Mouse (Mus musculus) embryonic facial prominence, embryonic 10.5 days (tissue): ENCODE results near the gene Cacna2d2. TPM values are rescaled to one million over a fixed set of nuclear protein-coding genes. Genes with fewer than 3 reads are reported as not detected.
"Not testable (repeated sequence)": the region's sequence is repeated elsewhere in the genome, so short reads cannot be mapped to it uniquely, and the experiment has no call there.

Source experiments
- DNase-seq: peaks from one replicate; pipeline ENCODE4 v3.0.0-alpha.2; 2017; ENCODE audit warnings: low spot score
- H3K27ac ChIP-seq: fragments of 300-500 bp; sonication (generic); replicated peaks from 2 replicates; pipeline ENCODE4 v1.5.1; 2016; ENCODE audit warnings: mild to moderate bottlenecking
- H3K27me3 ChIP-seq: fragments of 300-500 bp; sonication (generic); replicated peaks from 2 replicates; pipeline ENCODE4 v1.6.1; 2016; ENCODE audit warnings: low read depth, mild to moderate bottlenecking; ENCODE audit not compliant: poor library complexity, severe bottlenecking
- H3K36me3 ChIP-seq: fragments of 300-500 bp; sonication (generic); replicated peaks from 2 replicates; pipeline ENCODE4 v1.6.1; 2016; ENCODE audit warnings: mild to moderate bottlenecking, moderate library complexity
- H3K4me1 ChIP-seq: fragments of 300-500 bp; sonication (generic); 2 replicates; pipeline ENCODE4 v1.6.1; 2016
- H3K4me3 ChIP-seq: fragments of 300-500 bp; sonication (generic); 2 replicates; pipeline ENCODE4 v1.5.1; 2016; ENCODE audit warnings: mild to moderate bottlenecking, moderate library complexity
- H3K9me3 ChIP-seq: fragments of 300-500 bp; sonication (generic); 2 replicates; pipeline ENCODE4 v1.6.1; 2016; ENCODE audit warnings: mild to moderate bottlenecking
- WGBS: fragments of 180-500 bp; shearing (Covaris S2); methylation state at CpG from one replicate; pipeline ENCODE4 v1.1.7; 2016; 5-methylcytosine and 5-hydroxymethylcytosine counted together
- polyA plus RNA-seq: library from polyadenylated mRNA; unstranded; fragments of >200 nt; fragmentation: Nextera tagmentation; extraction: Ambion mirVana; gene quantifications from 2 replicates; pipeline ENCODE4 v1.2.1, GENCODE M21; 2016

The Cacna2d2 gene
- polyA plus RNA-seq, 1 experiment from 2014 or later: 0.50 TPM

DNA sequence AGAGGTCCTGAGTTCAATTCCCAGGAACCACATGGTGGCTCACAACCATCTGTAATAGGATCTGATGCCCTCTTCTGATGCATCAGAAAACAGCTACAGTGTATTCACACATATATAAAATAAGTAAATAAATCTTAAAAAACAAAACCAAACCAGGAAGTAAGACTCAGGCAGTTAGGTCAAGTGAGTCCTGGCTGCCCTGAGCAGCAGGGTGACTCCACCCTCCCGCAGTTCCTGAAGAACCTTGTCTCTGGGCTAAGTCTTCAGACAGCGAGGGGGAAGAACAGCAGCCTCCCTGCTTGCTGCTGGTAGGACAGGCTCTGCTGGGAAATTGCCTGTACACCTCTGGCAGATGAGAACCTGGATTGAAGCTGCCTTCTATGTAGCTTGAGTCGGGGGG is 156.9 kb downstream of the Cacna2d2 start:
- Histone ChIP-seq H3K27me3 (peaks cover 21% of the 10 kb centered on the region), H3K9me3 (no peaks in the 10 kb centered on the region), H3K36me3 (peaks cover 55% of the 10 kb centered on the region), H3K4me1 (peaks cover 47% of the 10 kb centered on the region), H3K27ac (no peak overlapping the region), H3K4me3 (peak overlapping the region; percentile 85)
- WGBS: 78% methylated on average over 3 of the region's 3 CpGs
- DNase-seq: no peak

DNA sequence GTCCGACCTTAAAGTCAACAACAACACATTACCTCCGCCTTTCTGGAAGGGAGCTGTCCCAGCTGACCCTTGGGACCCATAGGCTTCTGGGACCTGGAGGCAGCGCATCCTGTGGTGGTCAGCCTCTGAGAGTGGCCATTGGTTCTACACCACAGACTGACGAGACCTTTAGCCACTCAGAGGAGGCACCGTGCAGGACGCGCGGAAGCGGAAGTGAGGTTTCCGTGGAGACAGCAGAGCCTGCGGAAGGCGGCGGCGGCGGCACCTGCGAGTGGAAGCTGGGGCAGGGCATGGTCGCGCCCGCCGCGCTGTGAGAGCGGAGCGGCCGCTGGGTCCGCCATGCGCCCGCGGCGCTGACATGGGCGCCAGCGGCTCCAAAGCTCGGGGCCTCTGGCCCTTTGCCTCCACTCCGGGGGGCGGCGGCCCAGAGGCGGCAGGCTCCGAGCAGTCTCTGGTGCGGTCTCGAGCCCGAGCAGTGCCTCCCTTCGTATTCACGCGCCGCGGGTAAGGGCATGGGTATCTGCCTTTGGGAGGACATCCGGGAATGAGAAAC is 163.7 kb downstream of the Cacna2d2 start, which contains the start of gene Tusc2:
Tusc2 (plus strand) TSS at position 227 of the 553 bp plus-strand sequence.
- peak; percentile 95 for DNase-seq
- Histone ChIP-seq H3K27ac (peak within 1 kb of the TSS; percentile 82), H3K9me3 (no peaks in the 10 kb centered on the region), H3K36me3 (peaks cover 65% of the 10 kb centered on the region), H3K4me3 (peak within 1 kb of the TSS; percentile 95), H3K27me3 (no peaks in the 10 kb centered on the region), H3K4me1 (peaks cover 60% of the 10 kb centered on the region)
- under 1% methylated on average over 46 of the region's 46 CpGs for WGBS

DNA sequence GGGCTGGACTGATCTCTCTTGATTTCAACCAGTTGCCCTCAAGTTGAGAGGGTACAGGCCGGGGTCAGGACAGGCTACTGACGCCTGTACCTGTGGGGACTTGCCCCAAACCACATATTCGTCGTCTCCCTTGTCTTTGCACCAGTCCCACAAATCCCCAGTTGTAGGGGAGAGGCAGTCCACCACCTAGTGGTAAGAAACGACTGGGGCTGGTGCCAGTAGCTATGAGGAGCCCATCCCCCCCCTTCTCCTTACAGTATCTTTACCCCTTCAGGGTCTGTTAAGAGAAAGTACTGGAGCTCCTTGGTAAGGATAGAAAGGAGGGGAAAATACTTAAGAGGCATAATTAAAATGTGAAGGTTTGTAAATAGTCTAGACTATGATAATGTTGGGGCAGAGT is 166.1 kb downstream of the Cacna2d2 start:
- not testable (repeated sequence) for H3K27me3 ChIP-seq, H3K9me3 ChIP-seq, DNase-seq, H3K27ac ChIP-seq
- WGBS: 46% methylated on average over 5 of the region's 5 CpGs
- Histone ChIP-seq H3K4me1 (peaks cover 72% of the 10 kb centered on the region), H3K4me3 (peak overlapping the region; percentile 95), H3K36me3 (peaks cover 47% of the 10 kb centered on the region)

DNA sequence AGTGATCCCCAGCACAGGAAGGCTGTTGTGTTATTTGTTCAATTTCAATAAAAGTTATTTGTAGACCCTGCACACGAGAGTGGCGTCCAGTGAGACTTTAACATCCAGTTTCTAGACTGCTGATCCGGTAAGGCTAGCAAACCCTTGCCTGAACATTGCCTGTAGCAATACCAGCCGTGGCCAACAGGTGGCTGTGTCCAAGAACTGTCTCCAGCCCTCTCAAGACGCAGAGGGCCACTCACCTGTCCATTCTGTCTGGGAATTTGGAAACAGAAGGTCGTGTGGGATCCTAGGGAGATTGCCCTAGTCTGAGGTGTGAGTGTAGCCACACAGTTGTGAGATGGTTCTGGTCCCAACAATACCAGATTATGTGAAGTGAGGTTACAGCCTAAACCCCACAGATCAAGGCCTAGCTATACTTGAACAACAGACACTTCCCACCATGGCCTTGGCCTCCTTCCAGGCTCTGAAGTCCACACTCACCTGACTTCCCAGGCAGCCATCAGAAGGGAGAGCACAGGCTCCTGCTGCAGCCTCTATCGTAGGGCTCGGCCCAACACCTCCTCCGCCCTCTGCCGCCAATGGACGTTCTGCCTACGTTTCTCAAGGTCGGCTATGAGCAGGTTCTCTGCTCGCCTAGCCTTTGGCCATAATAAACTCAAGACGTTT is 166.8 kb downstream of the Cacna2d2 start:
- DNase-seq: peak; percentile 84
- peak overlapping the region; percentile 95; the same call in 1 of the 2 replicates for H3K4me3 ChIP-seq
- WGBS: 63% methylated on average over 15 of the region's 15 CpGs
- H3K9me3 ChIP-seq: no peaks in the 10 kb centered on the region
- H3K27me3 ChIP-seq: no peaks in the 10 kb centered on the region
- peak overlapping the region; percentile 95 for H3K27ac ChIP-seq
- peaks cover 78% of the 10 kb centered on the region for H3K4me1 ChIP-seq
- H3K36me3 ChIP-seq: peaks cover 47% of the 10 kb centered on the region

DNA sequence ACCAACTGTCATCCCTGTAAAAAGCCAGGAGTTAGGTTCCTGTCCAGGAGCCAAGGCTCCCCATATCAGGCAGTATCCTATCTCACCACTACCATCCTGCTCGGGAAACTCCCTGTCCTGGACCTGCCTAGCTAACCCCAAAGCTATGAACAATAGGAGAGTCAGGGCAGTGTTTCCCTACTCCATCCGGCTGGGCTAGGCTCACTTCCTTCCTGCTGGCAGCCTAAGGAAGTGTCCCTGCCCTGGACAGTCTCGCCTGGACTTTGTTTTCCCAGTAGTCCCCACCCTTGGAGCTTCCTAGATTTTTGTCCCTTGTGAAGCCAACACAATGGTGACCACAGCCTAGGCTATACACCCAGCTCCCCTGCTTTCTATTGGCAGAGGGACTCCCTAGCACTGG is 167.4 kb downstream of the Cacna2d2 start:
- Histone ChIP-seq H3K4me3 (peak overlapping the region; percentile 95), H3K4me1 (peaks cover 84% of the 10 kb centered on the region), H3K27ac (peak overlapping the region; percentile 95), H3K9me3 (no peaks in the 10 kb centered on the region), H3K27me3 (no peaks in the 10 kb centered on the region), H3K36me3 (peaks cover 47% of the 10 kb centered on the region)
- 51% methylated on average over 3 of the region's 3 CpGs for WGBS
- no peak for DNase-seq

DNA sequence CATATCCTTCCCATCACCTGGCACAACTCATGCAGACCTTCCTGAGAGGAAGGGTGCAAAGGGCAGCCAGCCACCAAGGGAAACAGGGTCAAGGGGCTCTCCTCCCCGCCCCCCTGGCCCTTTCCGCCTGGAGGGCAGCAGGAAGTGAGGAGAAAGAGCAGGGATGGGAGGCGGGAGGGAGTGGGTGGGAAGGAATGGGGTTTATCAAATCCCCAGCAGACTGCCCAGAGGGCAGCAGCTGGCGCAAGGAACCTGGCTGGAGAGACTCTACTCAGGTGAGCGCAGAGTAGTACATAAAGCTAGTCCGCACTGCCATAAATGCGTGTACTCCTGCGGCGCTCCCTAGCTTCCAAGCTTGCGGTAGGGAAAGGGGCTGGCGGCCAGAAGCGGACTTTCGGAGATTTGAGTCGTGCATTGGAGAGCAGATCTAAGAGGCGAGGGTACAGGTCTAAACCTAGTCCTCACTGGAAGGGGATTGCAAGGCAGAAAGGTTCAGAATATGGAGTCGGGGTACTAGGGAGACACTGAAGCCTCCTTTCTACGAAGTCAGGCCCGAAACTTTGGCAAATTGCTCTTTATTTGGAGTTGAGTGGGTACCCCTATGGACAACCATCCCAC is 168.4 kb downstream of the Cacna2d2 start, which contains the start of gene Hyal2:
Hyal2 (plus strand) TSS at position 244 of the 618 bp plus-strand sequence.
- Histone ChIP-seq H3K4me3 (peak within 1 kb of the TSS; percentile 95), H3K36me3 (peaks cover 51% of the 10 kb centered on the region), H3K27me3 (no peaks in the 10 kb centered on the region), H3K4me1 (peaks cover 81% of the 10 kb centered on the region), H3K9me3 (no peaks in the 10 kb centered on the region), H3K27ac (peak within 1 kb of the TSS; percentile 95)
- 6% methylated on average over 18 of the region's 18 CpGs for WGBS
- DNase-seq: peak; percentile 50

DNA sequence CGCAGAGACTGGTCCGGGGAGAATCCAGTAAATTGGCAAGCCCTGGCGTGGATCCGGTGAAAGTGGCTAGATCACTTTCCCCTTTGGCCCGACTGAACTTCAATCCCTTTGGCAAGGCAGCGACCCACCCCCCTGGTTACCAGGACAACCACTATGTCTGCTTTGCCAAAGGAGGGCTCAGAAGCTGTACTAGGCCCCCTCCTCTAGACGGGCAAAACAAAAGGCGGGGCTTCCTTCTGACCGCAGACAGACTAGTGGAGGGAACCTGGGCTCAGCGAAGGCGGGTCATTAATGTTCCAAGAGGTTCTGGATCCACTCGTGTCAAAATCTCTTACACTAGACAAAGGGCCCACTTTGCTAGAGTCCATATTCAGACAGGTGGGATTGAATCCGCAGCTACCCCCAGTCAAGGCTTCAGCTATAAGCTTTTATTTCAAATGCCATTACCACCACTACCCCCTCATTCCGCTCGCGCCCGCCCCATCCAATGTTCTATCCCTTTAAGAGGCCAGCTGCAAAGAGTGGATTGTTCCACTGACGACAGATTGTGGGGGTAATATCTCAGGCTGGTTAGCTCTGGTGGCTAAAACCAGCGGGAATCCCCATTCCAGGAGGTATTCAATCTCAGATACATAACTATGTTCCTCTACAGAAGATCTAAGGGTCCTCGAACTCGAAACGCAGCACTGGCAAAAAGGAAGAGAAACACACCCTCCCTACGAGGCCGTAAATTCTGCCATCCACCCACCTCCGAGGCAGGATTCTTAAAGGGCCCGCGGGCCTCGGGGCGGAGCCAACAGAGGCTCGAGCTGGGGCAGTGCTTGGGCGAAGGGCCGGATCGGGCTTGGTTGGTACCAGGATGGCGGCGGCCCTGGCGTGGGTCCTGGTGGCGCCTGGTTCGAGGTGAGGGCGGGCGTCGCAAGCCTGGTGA is 169.2 kb downstream of the Cacna2d2 start:
- H3K36me3 ChIP-seq: peaks cover 59% of the 10 kb centered on the region
- under 1% methylated on average over 41 of the region's 41 CpGs for WGBS
- no peaks in the 10 kb centered on the region for H3K27me3 ChIP-seq
- peak overlapping the region; percentile 95 for H3K27ac ChIP-seq
- H3K4me3 ChIP-seq: peak overlapping the region; percentile 79
- no peaks in the 10 kb centered on the region for H3K9me3 ChIP-seq
- H3K4me1 ChIP-seq: peaks cover 74% of the 10 kb centered on the region
- peak; percentile 91 for DNase-seq

DNA sequence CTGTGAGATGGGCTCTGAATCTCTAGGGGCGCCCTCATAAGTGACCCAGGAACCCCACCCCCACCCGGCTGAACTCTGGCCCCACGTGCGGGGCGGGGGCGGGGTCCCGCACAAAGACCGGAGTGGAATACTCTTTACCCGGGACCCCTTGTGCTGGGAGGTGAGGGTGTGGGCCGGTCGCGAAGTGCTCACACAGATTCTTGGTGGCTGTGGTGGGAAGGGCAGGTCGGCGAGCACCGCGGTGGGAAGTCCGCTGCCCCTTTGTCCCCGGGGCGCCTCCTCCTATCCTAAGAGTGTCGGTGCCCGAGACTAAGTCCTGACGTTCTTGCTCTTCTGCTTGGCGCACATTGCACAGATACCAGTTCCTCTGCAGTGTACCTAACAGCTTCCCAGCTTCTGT is 169.9 kb downstream of the Cacna2d2 start:
- no peaks in the 10 kb centered on the region for H3K27me3 ChIP-seq
- H3K36me3 ChIP-seq: peaks cover 65% of the 10 kb centered on the region
- no peaks in the 10 kb centered on the region for H3K9me3 ChIP-seq
- H3K4me3 ChIP-seq: peak overlapping the region; percentile 79
- 0% methylated on average over 23 of the region's 23 CpGs for WGBS
- peaks cover 67% of the 10 kb centered on the region for H3K4me1 ChIP-seq
- H3K27ac ChIP-seq: peak overlapping the region; percentile 95
- no peak for DNase-seq

DNA sequence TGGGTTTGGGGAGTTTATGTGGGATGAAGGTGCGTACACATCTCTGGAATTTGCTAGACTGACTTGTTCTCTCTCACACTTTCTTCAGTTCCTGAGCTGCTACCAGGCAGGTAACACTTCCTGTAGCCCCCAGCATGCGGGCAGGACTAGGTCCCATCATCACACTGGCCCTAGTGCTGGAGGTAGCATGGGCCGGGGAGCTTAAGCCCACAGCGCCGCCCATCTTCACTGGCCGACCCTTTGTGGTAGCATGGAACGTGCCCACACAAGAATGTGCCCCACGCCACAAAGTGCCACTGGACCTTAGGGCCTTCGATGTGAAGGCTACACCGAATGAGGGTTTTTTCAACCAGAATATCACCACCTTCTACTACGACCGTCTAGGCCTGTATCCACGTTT is 170.6 kb downstream of the Cacna2d2 start:
- Histone ChIP-seq H3K36me3 (peaks cover 65% of the 10 kb centered on the region), H3K27ac (peak overlapping the region; percentile 95)
- WGBS: 66% methylated on average over 13 of the region's 13 CpGs

DNA sequence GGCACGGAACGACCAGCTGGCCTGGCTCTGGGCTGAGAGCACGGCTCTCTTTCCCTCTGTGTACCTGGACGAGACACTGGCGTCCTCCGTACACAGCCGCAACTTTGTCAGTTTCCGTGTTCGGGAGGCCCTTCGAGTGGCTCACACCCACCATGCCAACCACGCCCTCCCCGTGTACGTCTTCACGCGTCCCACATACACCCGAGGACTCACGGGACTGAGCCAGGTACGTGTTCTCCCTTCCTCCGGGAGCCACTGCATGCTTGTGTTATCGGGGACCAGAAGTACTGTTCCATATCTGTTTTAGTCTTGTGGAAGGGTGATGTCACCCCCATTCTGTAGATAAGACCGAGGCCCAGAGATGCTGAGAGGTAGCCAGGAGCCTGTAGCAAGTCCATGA is 171.4 kb downstream of the Cacna2d2 start:
- 94% methylated on average over 21 of the region's 21 CpGs for WGBS
- Histone ChIP-seq H3K36me3 (peaks cover 62% of the 10 kb centered on the region), H3K27me3 (no peaks in the 10 kb centered on the region), H3K4me1 (peaks cover 58% of the 10 kb centered on the region), H3K4me3 (peak overlapping the region; percentile 79), H3K9me3 (no peaks in the 10 kb centered on the region), H3K27ac (peak overlapping the region; percentile 95; the same call in 1 of the 2 replicates)
- no peak for DNase-seq

More for the DNA sequence above, 170.6 kb downstream of the Cacna2d2 start:
- no peaks in the 10 kb centered on the region for H3K27me3 ChIP-seq
- no peaks in the 10 kb centered on the region for H3K9me3 ChIP-seq
- peak; percentile 30 for DNase-seq
- H3K4me1 ChIP-seq: peaks cover 60% of the 10 kb centered on the region
- peak overlapping the region; percentile 79 for H3K4me3 ChIP-seq

DNA sequence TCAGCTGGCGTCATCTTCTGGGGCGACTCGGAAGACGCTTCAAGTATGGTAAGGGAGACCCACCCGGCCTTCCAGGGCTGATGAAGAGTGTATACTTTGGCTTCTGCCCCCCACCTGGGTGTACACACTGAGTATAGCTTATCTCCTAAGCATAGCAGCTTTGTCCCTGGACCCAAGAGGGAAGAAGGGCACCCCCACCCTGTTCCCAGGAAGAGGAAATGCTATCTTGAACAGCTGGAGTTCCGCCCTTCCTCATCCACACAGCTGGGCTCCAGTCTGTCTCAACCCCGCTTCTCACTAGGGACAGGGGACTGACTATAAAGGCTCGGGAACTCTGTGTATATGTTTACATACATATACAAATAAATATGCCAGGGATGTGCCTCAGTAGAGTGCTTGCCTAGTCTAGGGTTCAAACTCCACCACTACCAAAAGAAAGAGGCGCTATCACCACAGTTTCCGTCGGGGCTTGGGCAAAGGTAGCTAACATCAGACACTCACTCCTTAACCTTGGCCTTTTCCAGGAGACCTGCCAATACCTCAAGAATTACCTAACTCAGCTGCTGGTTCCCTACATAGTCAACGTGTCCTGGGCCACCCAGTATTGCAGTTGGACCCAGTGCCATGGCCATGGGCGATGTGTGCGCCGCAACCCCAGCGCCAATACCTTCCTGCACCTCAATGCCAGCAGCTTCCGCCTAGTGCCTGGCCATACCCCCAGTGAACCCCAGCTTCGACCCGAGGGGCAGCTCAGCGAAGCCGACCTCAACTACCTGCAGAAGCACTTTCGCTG is 172.3 kb downstream of the Cacna2d2 start:
- H3K9me3 ChIP-seq: no peaks in the 10 kb centered on the region
- H3K36me3 ChIP-seq: peaks cover 54% of the 10 kb centered on the region
- H3K27ac ChIP-seq: no peak overlapping the region
- DNase-seq: no peak
- peak overlapping the region; percentile 79 for H3K4me3 ChIP-seq
- H3K4me1 ChIP-seq: peaks cover 58% of the 10 kb centered on the region
- H3K27me3 ChIP-seq: no peaks in the 10 kb centered on the region
- WGBS: 93% methylated on average over 22 of the region's 22 CpGs
